Mouse (Mus musculus) spleen, adult 2 months (tissue): ENCODE measurements at regions not wholly inside any gene's neighbourhood (a gene's known extent, or its start where the extent isn't known, plus 50 kb on each side); places are given as distances from the start of the nearest gene placed in this dataset.

Experiments
- CTCF ChIP-seq: fragments of 200-500 bp; IDR thresholded peaks from 2 replicates; pipeline ENCODE4 v1.5.1; 2011; ENCODE audit warnings: mild to moderate bottlenecking, inconsistent platforms; ENCODE audit not compliant: insufficient read depth, insufficient read length, insufficient replicate concordance; ENCODE audit errors: extremely low read depth
- POLR2A ChIP-seq: fragments of 200-500 bp; IDR thresholded peaks from 2 replicates; pipeline ENCODE4 v1.6.1; 2011; ENCODE audit warnings: low read depth, low read length, inconsistent platforms

DNA sequence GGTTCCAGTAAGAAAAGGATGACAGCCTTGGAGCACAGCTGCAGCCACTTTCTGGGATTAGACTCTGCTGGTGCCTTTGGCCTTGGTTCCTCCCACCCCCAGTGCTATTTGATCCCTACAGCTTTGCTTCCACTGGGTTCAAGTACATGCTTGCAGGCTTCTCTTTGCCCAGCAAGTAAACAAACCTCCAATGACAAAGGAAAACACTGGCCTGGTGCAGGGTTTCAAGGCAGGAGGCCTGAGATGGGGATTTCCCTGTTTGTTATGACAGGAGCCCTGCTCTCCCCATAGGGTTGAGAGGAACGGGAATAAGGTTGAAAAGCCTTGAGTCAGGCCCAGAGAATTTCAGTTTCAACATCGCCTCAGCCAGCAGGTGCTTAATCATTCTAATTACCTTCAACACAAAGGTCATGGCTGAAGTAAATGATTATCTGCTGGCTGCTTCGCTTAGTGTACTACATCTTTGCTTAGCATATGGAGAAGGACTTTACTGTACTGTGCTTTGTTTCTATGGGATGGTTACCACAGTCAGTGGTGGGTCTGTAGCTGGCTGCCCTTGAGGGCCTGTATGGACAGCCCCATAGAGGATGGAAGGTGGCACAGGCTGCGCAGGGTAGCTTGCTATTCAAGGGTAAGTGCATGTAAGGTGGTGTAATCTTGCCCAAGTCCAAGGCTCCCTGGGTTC is 142.2 kb upstream of the Serp2 start:
- no peak for TF ChIP-seq CTCF
- no peak for TF ChIP-seq POLR2A
